Mouse (Mus musculus): ENCODE data around the gene Sox13.
"Not testable (repeated sequence)": the region's sequence is repeated elsewhere in the genome, so short reads cannot be mapped to it uniquely, and the experiment has no call there.

The Sox13 gene

GRCm38 (mm10) chr1:133366951-133367605 lies 57.1 kb downstream of the Sox13 start:
- DNase-seq: no peak

DNA sequence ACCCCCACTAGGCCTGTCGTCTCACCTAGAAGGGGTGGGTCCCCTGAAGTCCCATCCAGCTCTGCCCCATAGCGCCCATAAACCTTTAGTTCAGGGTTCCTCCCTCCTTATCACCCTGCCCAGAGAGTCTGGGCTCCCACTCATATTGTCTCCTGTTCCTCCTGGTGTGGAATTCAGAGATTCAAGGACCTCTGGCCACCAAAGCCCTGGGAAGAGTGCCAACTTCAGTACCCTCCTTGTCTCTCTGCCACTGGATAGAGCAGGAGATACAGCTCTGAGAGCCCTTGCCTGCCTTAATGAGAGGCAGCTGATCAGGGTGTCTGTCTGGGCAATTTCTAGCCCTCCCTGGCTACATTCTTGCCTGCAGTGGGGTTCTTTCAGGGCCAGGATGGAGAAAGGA lies 59.3 kb downstream of the Sox13 start:
- no peak for DNase-seq

DNA sequence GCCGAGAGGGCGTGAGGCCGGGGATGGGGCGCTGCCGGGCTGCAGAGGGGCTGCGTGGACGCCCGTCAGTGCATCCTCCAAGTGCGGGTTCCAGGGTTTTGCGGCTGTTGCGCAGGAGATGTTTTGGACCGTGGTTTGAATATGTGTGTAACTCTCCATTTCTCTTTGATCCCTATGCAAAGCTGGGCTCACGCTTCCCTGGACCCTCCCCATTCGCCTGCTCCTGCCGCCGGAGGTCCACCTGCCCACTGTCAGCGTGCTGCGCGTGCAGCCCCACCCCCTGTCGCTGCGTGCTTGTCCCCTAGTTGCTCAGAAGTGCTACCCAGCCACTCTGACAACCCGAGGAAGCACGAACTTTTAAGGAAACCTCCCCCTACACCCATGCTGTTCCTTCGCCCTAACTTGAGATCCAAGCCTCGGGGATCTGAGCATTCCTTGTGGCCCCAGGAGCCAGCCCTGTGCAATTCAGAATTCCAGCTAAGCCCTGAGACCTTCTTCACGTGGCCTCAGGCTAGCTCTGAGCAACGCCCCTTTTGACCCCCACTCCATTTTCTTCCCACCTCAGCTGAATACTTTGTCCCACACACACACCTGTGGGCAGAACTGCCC lies 60.1 kb downstream of the Sox13 start:
- DNase-seq: no peak

DNA sequence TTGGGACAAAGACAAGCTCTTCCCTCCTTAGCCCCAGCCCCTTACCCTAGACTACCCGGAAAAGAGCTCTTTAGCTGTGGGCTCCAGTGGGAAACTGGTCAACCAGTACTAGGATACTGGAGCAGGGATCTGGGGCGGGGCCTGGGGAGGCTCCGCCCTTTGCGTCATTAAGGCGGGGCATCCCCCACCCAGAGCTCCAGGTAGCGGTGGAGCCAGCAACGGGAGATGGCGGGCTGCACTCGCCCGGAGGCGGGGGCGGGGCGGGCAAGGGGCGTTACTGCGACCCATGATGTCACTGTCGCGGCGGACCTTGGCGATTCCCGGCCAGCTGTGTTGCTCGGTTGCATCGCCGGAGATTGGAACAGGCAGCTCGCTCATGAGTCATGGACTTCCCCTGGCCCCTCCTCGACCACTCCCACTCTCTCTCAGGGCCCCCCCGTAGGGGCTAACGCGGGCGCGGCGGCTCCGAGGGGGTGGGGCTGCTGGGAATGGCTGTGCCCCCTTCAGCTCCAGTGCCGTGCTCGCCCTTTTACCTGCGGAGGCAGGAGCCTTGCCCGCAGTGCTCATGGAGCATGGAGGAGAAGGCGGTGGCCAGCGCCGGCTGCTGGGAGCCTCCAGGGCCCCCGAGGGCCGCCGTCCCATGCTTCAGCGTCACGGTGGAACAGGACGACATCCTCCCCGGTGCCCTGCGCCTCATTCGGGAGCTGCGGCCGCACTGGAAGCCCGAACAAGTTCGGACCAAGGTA lies 60.7 kb downstream of the Sox13 start, which contains the start of gene Etnk2:
Gene Etnk2 (plus strand): TSS at position 297 of the 746 bp plus-strand sequence.
- DNase-seq: peak; percentile 86

DNA sequence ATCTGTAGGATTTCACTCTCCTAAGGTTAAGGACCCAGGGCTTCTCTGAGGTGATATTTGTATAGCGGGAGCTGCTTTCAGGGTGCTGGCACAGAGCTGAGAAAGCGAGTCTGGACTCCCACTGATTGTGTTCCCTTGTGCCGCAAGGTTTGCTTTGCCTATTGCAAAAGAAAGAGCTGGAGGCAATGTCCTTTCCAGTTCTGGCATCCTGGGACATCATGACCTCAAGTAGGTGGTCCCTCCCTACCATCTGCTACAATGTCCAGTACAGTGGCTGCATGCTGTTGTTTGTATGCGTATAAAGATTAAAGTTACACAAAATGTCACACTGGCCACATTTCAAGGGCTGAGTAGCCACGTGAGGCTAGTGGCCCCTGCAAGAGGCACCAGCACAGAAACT lies 62.1 kb downstream of the Sox13 start:
- no peak for DNase-seq

DNA sequence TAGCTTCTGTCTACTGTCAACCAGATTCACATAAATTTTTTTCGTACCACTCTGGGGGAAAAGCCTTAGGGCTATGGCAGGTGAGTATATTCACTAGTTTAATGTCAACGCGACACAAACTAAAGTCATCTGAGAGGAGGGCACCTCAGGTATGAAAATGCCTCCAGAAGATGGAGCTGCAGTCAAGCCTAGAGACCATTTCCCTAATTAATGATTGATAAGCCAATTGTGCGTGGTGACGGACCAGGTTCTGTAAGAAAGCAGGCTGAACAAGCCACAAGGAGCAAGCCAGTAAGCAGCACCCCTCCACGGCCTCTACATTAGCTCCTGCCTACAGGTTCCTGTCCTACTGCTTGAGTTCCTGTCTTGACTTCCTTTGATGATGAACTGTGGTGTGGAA lies 63.2 kb downstream of the Sox13 start:
- no peak for DNase-seq

GRCm38 (mm10) chr1:133356330-133356729 lies 67.8 kb downstream of the Sox13 start:
- DNase-seq: no peak

- DNase-seq: no peak
These were observed 68.3 kb downstream of the Sox13 start for GRCm38 (mm10) chr1:133355912-133356311.

- no peak for DNase-seq
These were observed 68.7 kb downstream of the Sox13 start for GRCm38 (mm10) chr1:133355469-133355868.

DNA sequence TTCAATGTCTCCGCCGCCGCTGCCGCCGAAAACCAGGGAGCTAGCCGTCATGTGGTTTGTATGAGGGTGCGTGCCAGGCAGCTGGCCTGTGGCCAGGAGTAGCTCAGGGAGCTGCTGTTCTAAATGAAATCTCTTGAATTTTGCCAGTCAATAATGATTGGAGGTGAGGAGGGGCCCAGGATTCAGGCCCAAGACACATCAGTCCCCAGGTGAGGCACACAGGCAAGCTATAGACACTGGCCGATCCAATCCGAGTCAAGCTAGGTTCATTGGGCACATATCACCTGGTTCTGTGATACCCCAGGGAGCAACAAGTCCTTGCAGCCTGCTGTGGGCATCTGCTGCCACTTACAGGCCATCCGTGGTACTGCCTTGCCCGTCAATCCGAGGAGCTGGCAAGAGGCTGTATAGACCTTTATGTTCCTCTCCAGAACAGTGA lies 70.8 kb downstream of the Sox13 start:
- DNase-seq: peak; percentile 70

DNA sequence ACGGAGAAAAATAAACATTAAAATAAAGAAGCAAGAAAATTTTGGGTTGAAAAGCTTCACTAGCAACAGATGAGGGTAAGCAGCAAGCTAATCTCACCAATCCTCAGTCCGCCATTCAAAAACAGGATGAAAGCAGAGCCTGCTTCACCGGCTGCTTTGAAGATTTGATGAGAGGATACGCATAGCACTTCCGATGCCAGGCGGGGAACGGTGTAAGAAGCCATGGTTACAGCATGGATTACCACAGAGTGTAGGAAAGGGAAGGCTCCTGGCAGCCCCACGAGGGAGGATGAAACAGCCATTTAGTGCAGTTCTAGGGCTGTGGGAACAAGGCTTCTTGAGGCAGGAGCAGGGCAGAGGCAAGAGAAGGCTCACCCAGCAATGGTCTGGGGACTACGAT lies 72.4 kb downstream of the Sox13 start:
- no peak for DNase-seq

- DNase-seq: no peak
These were observed 74.0 kb downstream of the Sox13 start, which contains the start of gene Ren1 for GRCm38 (mm10) chr1:133350210-133350609. Gene Ren1, plus strand, starts transcription at chr1:133350510.

DNA sequence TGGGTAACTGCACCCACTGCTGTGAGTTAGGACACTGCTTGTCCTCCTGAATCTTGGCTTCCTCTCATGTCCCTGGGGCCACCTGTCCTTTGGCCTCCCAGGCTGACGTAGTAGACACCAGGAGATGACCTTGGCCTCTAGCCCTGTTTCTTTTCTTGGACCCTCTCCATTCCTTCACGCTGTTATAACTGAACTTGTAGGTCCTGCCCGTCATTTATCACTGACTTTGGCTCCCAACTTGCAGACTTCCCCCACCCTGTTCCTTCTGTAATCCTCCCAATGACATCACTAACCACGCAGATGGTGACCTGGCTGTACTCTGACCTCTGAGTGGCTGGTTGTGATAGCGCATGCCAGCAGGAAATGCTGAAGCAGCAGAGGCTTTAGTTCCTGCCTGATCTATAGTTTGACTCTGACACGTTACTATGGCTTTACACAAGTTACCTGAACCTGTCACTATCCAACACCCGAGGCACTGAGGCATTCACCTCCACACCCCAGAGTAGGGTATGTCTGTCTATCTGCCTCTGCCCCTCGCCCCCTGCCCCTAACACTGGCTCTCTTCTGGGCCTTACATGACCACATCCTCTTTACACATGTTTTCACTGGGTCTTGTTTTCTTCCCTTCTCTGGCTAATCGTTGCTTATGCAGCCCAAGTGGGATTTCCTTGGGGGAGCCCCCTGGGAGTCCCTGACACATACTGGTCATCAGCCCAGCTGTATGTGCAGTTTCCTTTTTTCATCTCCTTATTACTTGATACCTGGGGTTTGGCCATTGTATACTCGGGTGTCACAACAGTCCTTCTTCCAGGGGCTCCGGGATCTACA lies 76.3 kb downstream of the Sox13 start:
- DNase-seq: no peak

DNA sequence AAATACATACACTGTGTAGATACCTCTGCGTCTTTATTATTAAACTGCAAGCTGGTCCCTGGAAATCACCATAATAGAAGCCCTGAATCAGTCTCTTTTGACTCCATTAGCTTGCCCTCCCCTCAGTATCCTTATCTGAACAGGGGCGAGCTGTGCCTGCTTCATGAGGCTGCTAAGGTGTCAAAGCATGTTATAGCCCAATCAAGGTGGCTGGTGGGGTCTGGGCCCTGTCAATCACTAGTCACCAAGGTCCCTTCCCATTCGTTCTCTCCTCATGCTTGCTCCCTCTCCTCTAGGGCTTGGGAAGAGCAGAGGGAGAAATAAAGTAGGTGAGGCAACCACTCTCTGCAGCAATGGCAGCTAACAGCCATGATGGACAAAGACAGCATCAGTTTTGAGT lies 77.0 kb downstream of the Sox13 start:
- DNase-seq: no peak

GRCm38 (mm10) chr1:133346531-133346930 lies 77.6 kb downstream of the Sox13 start:
- no peak for DNase-seq

GRCm38 (mm10) chr1:133344357-133344756 lies 79.8 kb downstream of the Sox13 start:
- no peak for DNase-seq

DNA sequence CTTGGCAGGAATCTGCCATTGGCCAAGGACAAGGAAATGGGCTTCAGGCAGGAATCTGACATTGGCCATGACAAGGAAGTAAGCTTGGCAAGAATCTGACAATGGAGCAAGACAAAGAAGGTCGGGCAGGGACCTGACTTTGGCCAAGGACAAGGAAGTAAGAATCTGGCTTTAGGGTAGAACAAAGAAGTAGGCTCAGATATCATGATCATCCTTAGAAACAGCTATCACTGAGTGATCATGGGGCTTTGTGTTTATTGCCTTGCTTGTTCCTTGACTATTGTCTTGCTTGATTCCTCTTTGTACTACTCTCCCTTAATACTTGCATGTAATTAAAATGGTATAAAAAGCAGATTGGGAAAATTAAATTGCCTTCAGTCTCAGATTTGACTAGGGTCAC lies 83.8 kb downstream of the Sox13 start:
- DNase-seq: not testable (repeated sequence)

- no peak for DNase-seq
These were observed 90.2 kb downstream of the Sox13 start for GRCm38 (mm10) chr1:133333937-133334336.

DNA sequence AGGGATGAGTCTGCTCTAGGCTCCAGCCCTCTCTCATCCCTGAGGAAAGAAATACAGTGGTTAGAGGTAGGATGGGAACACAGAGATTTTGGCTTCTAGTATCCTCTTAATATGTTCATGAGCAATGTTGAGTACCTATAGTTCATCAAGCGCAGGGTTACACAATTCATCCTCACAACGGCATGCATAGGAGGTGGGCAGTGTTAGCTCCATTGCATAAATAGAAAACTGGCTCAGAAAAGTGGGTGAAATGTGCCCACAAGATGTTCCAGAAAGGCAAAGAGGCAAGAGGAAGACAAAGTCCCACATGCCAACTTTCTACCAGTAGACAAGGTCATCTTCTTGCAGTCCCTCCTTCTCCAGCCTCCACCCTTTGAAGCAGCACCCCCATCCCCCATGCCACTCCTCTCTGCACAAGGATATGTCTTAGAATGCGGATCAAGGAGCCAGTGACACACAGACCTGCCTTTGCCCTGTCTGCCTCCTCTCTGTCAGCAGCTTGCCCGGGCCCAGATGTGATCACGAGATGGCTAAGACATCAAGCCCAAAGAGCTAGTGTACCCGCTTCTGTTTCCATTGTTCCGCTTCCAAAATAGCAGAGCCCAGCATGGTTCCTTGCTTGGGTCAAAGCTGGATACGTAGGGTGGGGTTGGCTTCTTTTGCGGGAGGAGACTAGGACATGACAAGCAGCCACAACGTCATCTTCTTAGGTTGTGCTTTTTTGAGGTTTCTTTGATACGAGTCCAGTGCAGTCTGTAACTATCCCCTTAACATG lies 91.3 kb downstream of the Sox13 start:
- DNase-seq: no peak
